Mouse (Mus musculus) liver, postnatal 0 days (tissue): ENCODE measurements at regions not wholly inside any gene's neighbourhood (a gene's known extent, or its start where the extent isn't known, plus 50 kb on each side); places are given as distances from the start of the nearest gene placed in this dataset.

Experiments used
- CTCF ChIP-seq: sonication (generic); IDR thresholded peaks from 2 replicates; pipeline ENCODE4 v1.5.1; 2016; ENCODE audit warnings: antibody characterized with exemption, low read depth
- EP300 ChIP-seq: IDR thresholded peaks from 2 replicates; pipeline ENCODE4 v1.6.1; 2016; ENCODE audit warnings: antibody characterized with exemption, low read depth, mild to moderate bottlenecking

DNA sequence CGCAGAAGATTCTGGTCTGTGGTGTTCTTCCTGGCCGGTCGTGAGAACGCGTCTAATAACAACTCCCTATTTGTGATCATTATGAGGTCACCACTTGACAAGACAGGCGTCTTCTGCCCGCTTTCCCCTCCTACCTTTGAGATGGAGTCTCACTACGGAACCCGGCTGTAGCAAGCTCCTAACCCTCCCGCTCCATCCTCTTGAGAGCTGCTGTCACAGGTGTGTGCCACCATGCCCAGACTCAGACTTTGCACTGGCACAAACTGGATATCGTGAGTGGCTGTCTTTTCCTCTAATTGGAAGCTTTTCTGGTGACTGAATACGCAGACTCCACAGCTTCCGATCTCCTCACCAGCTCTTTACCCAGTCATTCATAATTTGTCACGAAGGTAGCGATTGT lies 346.0 kb downstream of the Pmp22 start:
- TF ChIP-seq CTCF (no peak), EP300 (no peak)
